Mouse (Mus musculus) small intestine, adult 2 months (tissue): Measurements from ENCODE around the gene Iqce.

Source experiments
- CTCF ChIP-seq: fragments of 200-500 bp; IDR thresholded peaks from 2 replicates; pipeline ENCODE4 v1.5.1; 2012; ENCODE audit warnings: low read depth, mild to moderate bottlenecking, control low read depth, inconsistent platforms, low read length, moderate library complexity, mixed read lengths; ENCODE audit not compliant: insufficient replicate concordance, insufficient read length; ENCODE audit errors: extremely low read depth
- POLR2A ChIP-seq: fragments of 200-500 bp; IDR thresholded peaks from 2 replicates; pipeline ENCODE4 v1.6.1; 2012; ENCODE audit warnings: low read depth, mild to moderate bottlenecking, control low read depth, inconsistent platforms, low read length, moderate library complexity

GRCm38 (mm10) chr5:140722121-140722520, 19.9 kb upstream of the Iqce start:
- TF ChIP-seq CTCF (no peak), POLR2A (no peak)
